Mouse (Mus musculus): ENCODE measurements around the gene Mrps27.

GRCm38 (mm10) chr13:99305186-99305585 is 39.4 kb upstream of the Mrps27 start:
- TF ChIP-seq CTCF (IDR thresholded peaks at IDR 0.05; ENCODE audit: low read depth, low read length) (no peak), POLR2A (IDR thresholded peaks at IDR 0.05; ENCODE audit: borderline replicate concordance, low read depth, low read length) (no peak)
